Mouse (Mus musculus) urinary bladder, postnatal 4 days (tissue): Measurements from ENCODE around the gene Rnf183.

Experiments used
- DNase-seq, 2 experiments: peaks; one replicate each; pipeline ENCODE4 v3.0.0; 2021 to 2022; ENCODE audit warnings: low spot score in 2 of 2

The Rnf183 gene

GRCm38 (mm10) chr4:62383752-62384151 is 51.3 kb downstream of the Rnf183 start:
- DNase-seq = no peak

DNA sequence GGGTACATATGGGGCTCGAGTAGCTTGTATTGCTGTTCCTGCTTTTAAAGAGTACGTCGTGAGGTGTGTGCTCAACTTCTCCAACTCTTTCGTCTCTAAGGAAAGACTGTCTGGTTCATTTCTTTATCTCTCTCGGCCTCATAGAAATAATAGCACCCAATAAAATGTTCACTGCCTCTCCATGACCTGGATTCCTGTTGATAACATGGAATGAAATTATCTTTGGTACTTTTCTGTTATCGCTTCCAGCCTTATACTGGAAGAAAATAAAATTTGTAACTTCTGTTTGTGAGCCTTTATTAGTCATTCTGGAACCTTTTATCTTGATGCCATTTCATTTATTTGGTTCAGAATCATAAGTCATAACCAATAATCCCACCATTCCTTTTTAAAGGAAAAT is 51.8 kb downstream of the Rnf183 start:
- no peak for DNase-seq

DNA sequence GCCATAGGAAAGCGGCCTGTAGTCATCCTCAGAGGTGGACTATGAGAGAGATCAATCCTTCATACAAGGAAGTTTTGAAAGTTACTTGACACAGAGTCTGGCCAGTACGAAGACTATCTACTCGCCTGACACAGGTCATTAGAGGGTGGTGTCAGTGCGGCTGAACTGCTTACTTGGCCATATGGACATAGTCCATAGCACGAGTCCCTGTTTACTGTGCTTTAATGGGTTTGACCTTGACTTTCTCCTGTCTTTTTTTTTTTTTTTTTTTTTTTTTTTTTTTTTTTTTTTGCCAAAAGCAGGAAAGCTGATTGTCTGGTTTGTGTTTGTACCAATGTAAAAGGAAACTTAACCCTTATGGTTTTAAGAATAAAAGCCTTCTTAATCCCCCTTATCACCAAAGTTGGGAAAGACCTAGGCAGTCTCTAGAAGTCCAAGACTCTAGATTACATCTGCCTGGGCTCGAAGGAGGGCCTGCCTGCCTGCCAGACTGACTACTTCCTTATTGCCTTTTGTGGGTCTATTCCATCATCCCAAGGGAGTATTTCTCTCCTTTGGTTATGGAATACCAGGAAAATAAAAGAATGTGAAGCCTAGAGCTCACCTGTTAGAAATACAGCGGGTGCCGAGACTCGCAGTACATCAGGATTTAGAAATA is 55.2 kb downstream of the Rnf183 start:
- DNase-seq = no peak
